ENCODE assay signal across 8 mouse cellular contexts in genomic region chr9:44125546-44126428, GRCm38 (mm10). TPM values are rescaled to one million over a fixed set of nuclear protein-coding genes. Genes with fewer than 3 reads are reported as not detected.
DNase-seq lines count a peak whose midpoint lies in the region; ATAC-seq and TF ChIP-seq lines count a peak whose summit lies in the region.

No protein-coding gene starts in this region.

- peaks cover 21% of the 10 kb centered on the region for H3K4me1 ChIP-seq in G1E (ENCODE audit: insufficient read depth, low read depth, low read length)
- H3K4me1 ChIP-seq in forebrain, embryonic 11.5 days (replicated peaks; ENCODE audit: control insufficient read depth, insufficient read depth, low read length) = peaks cover 7% of the 10 kb centered on the region; the same call in 1 of the 2 replicates
- H3K4me1 ChIP-seq in heart, embryonic 15.5 days (replicated peaks) = peaks cover 38% of the 10 kb centered on the region
- peaks cover 25% of the 10 kb centered on the region for H3K4me1 ChIP-seq in liver, embryonic 15.5 days (replicated peaks)
- peaks cover 7% of the 10 kb centered on the region for H3K4me1 ChIP-seq in neural tube, embryonic 14.5 days (ENCODE audit: control insufficient read depth, insufficient read depth, low read length)

- DNase-seq in G1E (ENCODE audit: low spot score) = peak; percentile 66
- peak; percentile 75 for DNase-seq in c-Kit-positive CD71-positive TER-119-negative erythroid progenitor cells, embryonic 14.5 days (ENCODE audit: low read depth)
- DNase-seq in forebrain, embryonic 11.5 days (ENCODE audit: low spot score) = peak; percentile 93
- peak; percentile 92 to 95 for DNase-seq in kidney, postnatal 36 days
- peak; percentile 86 for DNase-seq in thymus, postnatal 0 days (ENCODE audit: low spot score)

- 34% methylated on average over 18 of the region's 18 CpGs for WGBS in forebrain, embryonic 11.5 days
- 32% methylated on average over 18 of the region's 18 CpGs for WGBS in heart, embryonic 15.5 days
- 29% methylated on average over 18 of the region's 18 CpGs for WGBS in liver, embryonic 15.5 days (ENCODE audit: insufficient replicate concordance)
- 30% methylated on average over 18 of the region's 18 CpGs for WGBS in neural tube, embryonic 14.5 days

- H3K4me3 ChIP-seq in G1E (ENCODE audit: low read depth, low read length) = no peak overlapping the region
- H3K4me3 ChIP-seq in forebrain, embryonic 11.5 days (ENCODE audit: low read depth, low read length) = no peak overlapping the region
- H3K4me3 ChIP-seq in heart, embryonic 15.5 days = peak overlapping the region; percentile 6; the same call in 1 of the 2 replicates
- H3K4me3 ChIP-seq in liver, embryonic 15.5 days (replicated peaks) = no peak overlapping the region
- H3K4me3 ChIP-seq in neural tube, embryonic 14.5 days (ENCODE audit: low read depth, low read length) = no peak overlapping the region

- no peak for ATAC-seq in G1E (ENCODE audit: extremely low read depth, insufficient number of reproducible peaks, low FRiP score, poor library complexity, severe bottlenecking)
- no peak; the same call in 1 of the 2 replicates for ATAC-seq in forebrain, embryonic 11.5 days (replicated peaks; ENCODE audit: low FRiP score)
- no peak for ATAC-seq in heart, embryonic 15.5 days (replicated peaks; ENCODE audit: insufficient number of reproducible peaks, insufficient read depth, low FRiP score, low read depth)
- ATAC-seq in liver, embryonic 15.5 days (ENCODE audit: insufficient read depth) = no peak
- peak; percentile 67 for ATAC-seq in neural tube, embryonic 14.5 days (ENCODE audit: low read depth)

- peak overlapping the region; percentile 2; the same call in 1 of the 2 replicates for H3K9ac ChIP-seq in forebrain, embryonic 11.5 days (ENCODE audit: low read length)
- H3K9ac ChIP-seq in heart, embryonic 15.5 days = peak overlapping the region; percentile 12; the same call in 1 of the 2 replicates
- H3K9ac ChIP-seq in liver, embryonic 15.5 days = no peak overlapping the region
- H3K9ac ChIP-seq in neural tube, embryonic 14.5 days (replicated peaks; ENCODE audit: low read depth, low read length) = no peak overlapping the region

- H3K36me3 ChIP-seq in G1E (replicated peaks) = no peaks in the 10 kb centered on the region
- H3K36me3 ChIP-seq in forebrain, embryonic 11.5 days (ENCODE audit: control insufficient read depth, insufficient read depth, low read length) = no peaks in the 10 kb centered on the region
- no peaks in the 10 kb centered on the region for H3K36me3 ChIP-seq in heart, embryonic 15.5 days
- no peaks in the 10 kb centered on the region for H3K36me3 ChIP-seq in liver, embryonic 15.5 days (replicated peaks)
- no peaks in the 10 kb centered on the region for H3K36me3 ChIP-seq in neural tube, embryonic 14.5 days (ENCODE audit: control insufficient read depth, insufficient read depth, low read length)

- peaks cover 27% of the 10 kb centered on the region for H3K27me3 ChIP-seq in G1E (ENCODE audit: insufficient read depth, low read length)
- no peaks in the 10 kb centered on the region for H3K27me3 ChIP-seq in forebrain, embryonic 11.5 days (ENCODE audit: control insufficient read depth, insufficient read depth, low read length)
- no peaks in the 10 kb centered on the region for H3K27me3 ChIP-seq in heart, embryonic 15.5 days
- peaks cover 31% of the 10 kb centered on the region for H3K27me3 ChIP-seq in liver, embryonic 15.5 days
- H3K27me3 ChIP-seq in neural tube, embryonic 14.5 days (ENCODE audit: control insufficient read depth, insufficient read depth, low read length) = no peaks in the 10 kb centered on the region

- no peak overlapping the region for H3K27ac ChIP-seq in forebrain, embryonic 11.5 days (ENCODE audit: low read depth, low read length)
- peak overlapping the region; percentile 55 for H3K27ac ChIP-seq in heart, embryonic 15.5 days
- H3K27ac ChIP-seq in liver, embryonic 15.5 days (replicated peaks) = no peak overlapping the region
- H3K27ac ChIP-seq in neural tube, embryonic 14.5 days (ENCODE audit: low read depth, low read length) = no peak overlapping the region

- H3K4me2 ChIP-seq in forebrain, embryonic 11.5 days (ENCODE audit: low read depth, low read length, severe bottlenecking) = no peak overlapping the region
- H3K4me2 ChIP-seq in heart, embryonic 15.5 days = peak overlapping the region; percentile 48
- H3K4me2 ChIP-seq in liver, embryonic 15.5 days = peak overlapping the region; percentile 43
- 0 out of 2 replicates have a peak overlapping the region, but pooled peaks have one; percentile 14 for H3K4me2 ChIP-seq in neural tube, embryonic 14.5 days (ENCODE audit: low read depth, low read length)

- no peaks in the 10 kb centered on the region for H3K9me3 ChIP-seq in G1E (replicated peaks)
- no peaks in the 10 kb centered on the region for H3K9me3 ChIP-seq in forebrain, embryonic 11.5 days (ENCODE audit: control insufficient read depth, low read length)
- H3K9me3 ChIP-seq in heart, embryonic 15.5 days (replicated peaks) = no peaks in the 10 kb centered on the region
- no peaks in the 10 kb centered on the region for H3K9me3 ChIP-seq in liver, embryonic 15.5 days (replicated peaks)
- no peaks in the 10 kb centered on the region for H3K9me3 ChIP-seq in neural tube, embryonic 14.5 days (ENCODE audit: control insufficient read depth, low read length)

- peak; percentile 84 for TF ChIP-seq CTCF in G1E (IDR thresholded peaks at IDR 0.05; ENCODE audit: low read depth, low read length)

RNA-seq across cellular contexts. Expression of gene Mcam, which starts 8.5 kb away (rescaled TPM):
- not detected in 2 replicates for total RNA-seq in G1E (2014; fragmentation: Nextera tagmentation)
- 0.06 and 0.16 TPM in 2 replicates for total RNA-seq in G1E (2017)
- polyA plus RNA-seq in G1E (2012) = not detected in 2 replicates
- 12.9 and 14.8 TPM in 2 replicates for polyA plus RNA-seq in forebrain, embryonic 11.5 days (2014; fragmentation: Nextera tagmentation; extraction: Ambion mirVana)
- polyA plus RNA-seq in heart, embryonic 15.5 days (2015; fragmentation: Nextera tagmentation; extraction: Ambion mirVana) = 93.4 and 102 TPM in 2 replicates
- 4.4 and 4.8 TPM in 2 replicates for polyA plus RNA-seq in liver, embryonic 15.5 days (2015; fragmentation: Nextera tagmentation; extraction: Ambion mirVana)
- 9.0 and 23.0 TPM in 2 replicates for polyA plus RNA-seq in neural tube, embryonic 14.5 days (2014; fragmentation: Nextera tagmentation; extraction: Ambion mirVana)
- polyA plus RNA-seq in thymus, postnatal 0 days (2015; fragmentation: Nextera tagmentation; extraction: Ambion mirVana) = 6.9 and 7.9 TPM in 2 replicates

RNA-seq across cellular contexts. Expression of gene Rnf26, which starts 12.5 kb away (rescaled TPM):
- total RNA-seq in G1E (2014; fragmentation: Nextera tagmentation) (40.6 and 46.9 TPM in 2 replicates), G1E (2017) (10.5 and 11.4 TPM in 2 replicates)
- polyA plus RNA-seq in G1E (2012) = 29.7 and 41.9 TPM in 2 replicates
- polyA plus RNA-seq in forebrain, embryonic 11.5 days (2014; fragmentation: Nextera tagmentation; extraction: Ambion mirVana) = 82.3 and 85.2 TPM in 2 replicates
- 28.7 and 39.9 TPM in 2 replicates for polyA plus RNA-seq in heart, embryonic 15.5 days (2015; fragmentation: Nextera tagmentation; extraction: Ambion mirVana)
- polyA plus RNA-seq in liver, embryonic 15.5 days (2015; fragmentation: Nextera tagmentation; extraction: Ambion mirVana) = 35.2 and 38.4 TPM in 2 replicates
- 28.9 and 32.6 TPM in 2 replicates for polyA plus RNA-seq in neural tube, embryonic 14.5 days (2014; fragmentation: Nextera tagmentation; extraction: Ambion mirVana)
- polyA plus RNA-seq in thymus, postnatal 0 days (2015; fragmentation: Nextera tagmentation; extraction: Ambion mirVana) = 52.3 and 53.4 TPM in 2 replicates

RNA-seq across cellular contexts. Expression of gene Gm49380, which starts 12.5 kb away (rescaled TPM):
- total RNA-seq in G1E (2014; fragmentation: Nextera tagmentation) (not detected in 2 replicates), G1E (2017) (0.12 and 0.27 TPM in 2 replicates)
- polyA plus RNA-seq in G1E (2012) = 0.15 TPM in 1 of 2 replicates, not detected in the other
- polyA plus RNA-seq in forebrain, embryonic 11.5 days (2014; fragmentation: Nextera tagmentation; extraction: Ambion mirVana) = 0.97 TPM in 1 of 2 replicates, not detected in the other
- polyA plus RNA-seq in heart, embryonic 15.5 days (2015; fragmentation: Nextera tagmentation; extraction: Ambion mirVana) = 0.05 and 0.13 TPM in 2 replicates
- polyA plus RNA-seq in liver, embryonic 15.5 days (2015; fragmentation: Nextera tagmentation; extraction: Ambion mirVana) = not detected in 2 replicates
- 0.08 and 0.10 TPM in 2 replicates for polyA plus RNA-seq in neural tube, embryonic 14.5 days (2014; fragmentation: Nextera tagmentation; extraction: Ambion mirVana)
- 0.05 and 0.10 TPM in 2 replicates for polyA plus RNA-seq in thymus, postnatal 0 days (2015; fragmentation: Nextera tagmentation; extraction: Ambion mirVana)

RNA-seq across cellular contexts. Expression of gene C1qtnf5, which starts 18.7 kb away (rescaled TPM):
- not detected in 2 replicates for total RNA-seq in G1E (2014; fragmentation: Nextera tagmentation)
- total RNA-seq in G1E (2017) = 0.29 TPM in 1 of 2 replicates, not detected in the other
- 0.21 TPM in 1 of 2 replicates, not detected in the other for polyA plus RNA-seq in G1E (2012)
- 0.47 and 0.79 TPM in 2 replicates for polyA plus RNA-seq in forebrain, embryonic 11.5 days (2014; fragmentation: Nextera tagmentation; extraction: Ambion mirVana)
- polyA plus RNA-seq in heart, embryonic 15.5 days (2015; fragmentation: Nextera tagmentation; extraction: Ambion mirVana) = 3.8 TPM in 2 replicates
- polyA plus RNA-seq in liver, embryonic 15.5 days (2015; fragmentation: Nextera tagmentation; extraction: Ambion mirVana) = 0.29 and 0.53 TPM in 2 replicates
- polyA plus RNA-seq in neural tube, embryonic 14.5 days (2014; fragmentation: Nextera tagmentation; extraction: Ambion mirVana) = 6.7 and 8.0 TPM in 2 replicates
- 1.2 and 2.0 TPM in 2 replicates for polyA plus RNA-seq in thymus, postnatal 0 days (2015; fragmentation: Nextera tagmentation; extraction: Ambion mirVana)

RNA-seq across cellular contexts. Expression of gene Mfrp, which starts 24.3 kb away (rescaled TPM):
- not detected in 2 replicates for total RNA-seq in G1E (2014; fragmentation: Nextera tagmentation)
- total RNA-seq in G1E (2017) = not detected in 2 replicates
- not detected in 2 replicates for polyA plus RNA-seq in G1E (2012)
- polyA plus RNA-seq in forebrain, embryonic 11.5 days (2014; fragmentation: Nextera tagmentation; extraction: Ambion mirVana) = 0.11 TPM in 1 of 2 replicates, not detected in the other
- polyA plus RNA-seq in heart, embryonic 15.5 days (2015; fragmentation: Nextera tagmentation; extraction: Ambion mirVana) = not detected in 2 replicates
- 0.10 TPM in 1 of 2 replicates, not detected in the other for polyA plus RNA-seq in liver, embryonic 15.5 days (2015; fragmentation: Nextera tagmentation; extraction: Ambion mirVana)
- not detected in 2 replicates for polyA plus RNA-seq in neural tube, embryonic 14.5 days (2014; fragmentation: Nextera tagmentation; extraction: Ambion mirVana)
- polyA plus RNA-seq in thymus, postnatal 0 days (2015; fragmentation: Nextera tagmentation; extraction: Ambion mirVana) = not detected in 2 replicates

Comparison
In these comparisons a context has a peak if more than half of its experiments do, and no peak if none do; other contexts are left out.
1. H3K9ac ChIP-seq: peak in forebrain, embryonic 11.5 days (single experiment) and heart, embryonic 15.5 days (single experiment); none in liver, embryonic 15.5 days (single experiment) and neural tube, embryonic 14.5 days (single experiment).
2. Peak in every context shown above with its lines, with median percentiles within 50 percentile points of each other: DNase-seq.